Mouse (Mus musculus): ENCODE measurements around the gene Gjc2. TPM values are rescaled to one million over a fixed set of nuclear protein-coding genes. Genes with fewer than 3 reads are reported as not detected.
A peak's percentile ranks its signal among the peaks of the same experiment; 100 is the strongest.

Gene Gjc2
- polyA plus RNA-seq, 1 experiment from 2014 or later: not detected

GRCm38 (mm10) chr11:59163255-59164236 lies 19.5 kb downstream of the Gjc2 start, which contains the start of gene Iba57:
Iba57 (minus strand) TSS chr11:59163739.
- H3K9me3 ChIP-seq: no peaks in the 10 kb centered on the region
- peak within 1 kb of the TSS; percentile 84 for H3K4me3 ChIP-seq
- 3% methylated on average over 68 of the region's 68 CpGs for WGBS
- H3K27me3 ChIP-seq (ENCODE audit: insufficient read depth, poor library complexity, severe bottlenecking): no peaks in the 10 kb centered on the region
- H3K36me3 ChIP-seq: peaks cover 10% of the 10 kb centered on the region; the same call in 1 of the 2 replicates
- DNase-seq (ENCODE audit: low spot score): peak; percentile 100
- peaks cover 36% of the 10 kb centered on the region for H3K4me1 ChIP-seq
- H3K27ac ChIP-seq: peak within 1 kb of the TSS; percentile 99

DNA sequence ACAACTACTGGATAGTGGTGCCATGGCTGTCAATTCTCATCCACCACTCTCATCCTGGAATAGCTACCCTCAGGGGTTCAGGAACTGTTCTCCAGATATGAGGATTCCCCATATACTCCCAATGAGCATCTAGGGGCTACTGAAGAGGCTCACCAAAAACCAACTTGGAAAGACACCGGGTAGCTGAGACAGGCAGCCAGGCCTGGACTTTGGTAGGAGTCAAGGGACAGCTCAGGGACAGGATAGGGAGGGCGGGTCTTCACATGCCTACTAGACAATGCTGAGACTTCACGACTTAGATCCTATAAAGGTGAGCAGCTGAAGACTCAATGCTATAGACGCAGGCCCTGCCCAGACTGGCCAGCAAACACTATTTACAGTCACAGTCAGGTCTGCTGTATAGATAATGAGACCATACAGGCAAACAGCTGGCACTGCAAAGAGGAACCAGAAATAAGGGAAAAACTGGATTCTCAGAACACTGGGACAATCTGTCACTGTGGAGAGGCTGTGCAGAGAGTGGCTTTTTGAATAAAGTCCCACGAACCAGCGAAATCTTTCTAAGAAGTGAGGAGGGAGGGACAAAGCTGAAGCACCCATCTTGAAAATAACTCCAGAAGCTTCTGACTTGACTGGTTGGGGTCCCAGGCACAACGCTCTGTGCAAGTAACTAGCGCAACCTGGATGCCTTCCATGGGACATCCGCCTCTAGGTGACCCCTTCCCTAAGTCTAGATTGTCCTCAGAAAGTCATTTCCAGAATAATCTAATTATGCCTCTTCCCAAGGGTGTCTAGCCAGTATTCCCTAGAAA lies 20.4 kb downstream of the Gjc2 start:
- no peaks in the 10 kb centered on the region for H3K27me3 ChIP-seq (ENCODE audit: insufficient read depth, poor library complexity, severe bottlenecking)
- peaks cover 18% of the 10 kb centered on the region for H3K36me3 ChIP-seq
- peak overlapping the region; percentile 99 for H3K27ac ChIP-seq
- 55% methylated on average over 9 of the region's 9 CpGs for WGBS
- no peaks in the 10 kb centered on the region for H3K9me3 ChIP-seq
- H3K4me3 ChIP-seq: peak overlapping the region; percentile 84
- DNase-seq (ENCODE audit: low spot score): no peak
- H3K4me1 ChIP-seq: peaks cover 36% of the 10 kb centered on the region

DNA sequence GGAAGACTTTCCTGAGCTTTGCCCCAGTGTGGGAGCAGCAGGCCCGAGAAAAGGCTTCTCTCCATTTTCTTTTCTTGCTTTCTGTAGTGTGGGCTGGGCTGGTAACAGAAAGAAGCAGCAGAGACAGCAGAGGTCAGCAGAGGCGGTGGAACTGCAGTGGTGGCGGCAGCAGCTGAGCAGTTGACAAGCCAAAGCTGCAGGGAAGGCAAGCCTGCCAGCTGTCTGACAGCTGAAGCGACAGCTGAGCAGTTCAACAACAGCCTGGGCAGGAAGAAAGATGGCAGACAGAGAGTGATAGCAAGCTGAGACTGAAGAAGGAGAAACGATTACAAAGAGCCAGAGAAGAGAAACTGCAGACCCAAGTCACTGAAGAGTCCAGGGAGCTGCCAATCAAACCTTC lies 21.6 kb downstream of the Gjc2 start:
- 58% methylated on average over 5 of the region's 5 CpGs for WGBS
- peaks cover 29% of the 10 kb centered on the region for H3K36me3 ChIP-seq
- peaks cover 36% of the 10 kb centered on the region for H3K4me1 ChIP-seq
- no peaks in the 10 kb centered on the region for H3K9me3 ChIP-seq
- no peak overlapping the region for H3K4me3 ChIP-seq
- no peaks in the 10 kb centered on the region for H3K27me3 ChIP-seq (ENCODE audit: insufficient read depth, poor library complexity, severe bottlenecking)
- H3K27ac ChIP-seq: no peak overlapping the region
- no peak for DNase-seq (ENCODE audit: low spot score)

- Histone ChIP-seq H3K4me1 (peaks cover 26% of the 10 kb centered on the region), H3K4me3 (no peak overlapping the region), H3K36me3 (peaks cover 40% of the 10 kb centered on the region), H3K27me3 (ENCODE audit: insufficient read depth, poor library complexity, severe bottlenecking) (no peaks in the 10 kb centered on the region), H3K27ac (no peak overlapping the region), H3K9me3 (no peaks in the 10 kb centered on the region)
- no peak for DNase-seq (ENCODE audit: low spot score)
- WGBS: 90% methylated on average over 4 of the region's 4 CpGs
Observed at GRCm38 (mm10) chr11:59159558-59159957, 23.5 kb downstream of the Gjc2 start.

GRCm38 (mm10) chr11:59159099-59159498 lies 23.9 kb downstream of the Gjc2 start:
- H3K4me3 ChIP-seq: no peak overlapping the region
- H3K4me1 ChIP-seq: peaks cover 26% of the 10 kb centered on the region
- peaks cover 40% of the 10 kb centered on the region for H3K36me3 ChIP-seq
- no peak for DNase-seq (ENCODE audit: low spot score)
- no peak overlapping the region for H3K27ac ChIP-seq
- 91% methylated on average over 13 of the region's 13 CpGs for WGBS
- no peaks in the 10 kb centered on the region for H3K27me3 ChIP-seq (ENCODE audit: insufficient read depth, poor library complexity, severe bottlenecking)
- no peaks in the 10 kb centered on the region for H3K9me3 ChIP-seq

DNA sequence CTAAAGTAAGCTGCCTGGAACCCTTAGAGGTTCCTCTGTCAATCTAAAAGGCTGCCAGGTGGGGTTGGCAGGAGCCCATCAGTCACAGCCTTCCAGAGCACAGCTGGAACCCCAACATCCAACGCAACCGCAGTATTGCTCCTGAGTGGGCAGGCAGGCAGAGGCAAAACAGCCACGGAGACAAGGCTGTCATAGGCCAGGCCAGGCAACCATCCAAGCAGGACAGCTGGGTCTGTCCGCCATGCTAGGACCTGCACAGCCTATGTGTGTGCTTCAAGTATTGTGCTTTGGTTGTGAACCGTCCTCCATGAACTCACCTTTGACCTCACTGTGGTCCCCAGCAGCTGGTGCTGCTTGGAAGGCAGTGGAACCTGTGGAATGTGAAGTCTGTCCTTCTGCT lies 27.1 kb downstream of the Gjc2 start:
- WGBS: 86% methylated on average over 5 of the region's 5 CpGs
- no peak for DNase-seq (ENCODE audit: low spot score)
- peaks cover 9% of the 10 kb centered on the region for H3K4me1 ChIP-seq

GRCm38 (mm10) chr11:59154220-59154619 lies 28.8 kb downstream of the Gjc2 start:
- Histone ChIP-seq H3K36me3 (peaks cover 36% of the 10 kb centered on the region), H3K27me3 (ENCODE audit: insufficient read depth, poor library complexity, severe bottlenecking) (no peaks in the 10 kb centered on the region), H3K4me1 (peaks cover 9% of the 10 kb centered on the region), H3K27ac (0 out of 2 replicates have a peak overlapping the region, but pooled peaks have one; percentile 62), H3K9me3 (no peaks in the 10 kb centered on the region), H3K4me3 (no peak overlapping the region)
- DNase-seq (ENCODE audit: low spot score): no peak
- 67% methylated on average over 7 of the region's 7 CpGs for WGBS

More for the DNA sequence above, 27.1 kb downstream of the Gjc2 start:
- no peak overlapping the region for H3K27ac ChIP-seq
- no peaks in the 10 kb centered on the region for H3K27me3 ChIP-seq (ENCODE audit: insufficient read depth, poor library complexity, severe bottlenecking)
- H3K9me3 ChIP-seq: no peaks in the 10 kb centered on the region
- no peak overlapping the region for H3K4me3 ChIP-seq
- H3K36me3 ChIP-seq: peaks cover 38% of the 10 kb centered on the region

GRCm38 (mm10) chr11:59151729-59152128 lies 31.3 kb downstream of the Gjc2 start:
- Histone ChIP-seq H3K27me3 (ENCODE audit: insufficient read depth, poor library complexity, severe bottlenecking) (no peaks in the 10 kb centered on the region), H3K36me3 (peaks cover 14% of the 10 kb centered on the region), H3K9me3 (no peaks in the 10 kb centered on the region), H3K4me1 (peaks cover 9% of the 10 kb centered on the region; the same call in 1 of the 2 replicates), H3K27ac (no peak overlapping the region), H3K4me3 (no peak overlapping the region)
- WGBS: 28% methylated on average over 3 of the region's 3 CpGs
- DNase-seq (ENCODE audit: low spot score): no peak

GRCm38 (mm10) chr11:59149302-59149701 lies 33.7 kb downstream of the Gjc2 start:
- Histone ChIP-seq H3K9me3 (no peaks in the 10 kb centered on the region), H3K36me3 (no peaks in the 10 kb centered on the region), H3K4me3 (no peak overlapping the region), H3K27ac (no peak overlapping the region), H3K4me1 (peaks cover 6% of the 10 kb centered on the region; the same call in 1 of the 2 replicates), H3K27me3 (ENCODE audit: insufficient read depth, poor library complexity, severe bottlenecking) (no peaks in the 10 kb centered on the region)
- WGBS: 65% methylated on average over 3 of the region's 3 CpGs
- DNase-seq (ENCODE audit: low spot score): no peak

DNA sequence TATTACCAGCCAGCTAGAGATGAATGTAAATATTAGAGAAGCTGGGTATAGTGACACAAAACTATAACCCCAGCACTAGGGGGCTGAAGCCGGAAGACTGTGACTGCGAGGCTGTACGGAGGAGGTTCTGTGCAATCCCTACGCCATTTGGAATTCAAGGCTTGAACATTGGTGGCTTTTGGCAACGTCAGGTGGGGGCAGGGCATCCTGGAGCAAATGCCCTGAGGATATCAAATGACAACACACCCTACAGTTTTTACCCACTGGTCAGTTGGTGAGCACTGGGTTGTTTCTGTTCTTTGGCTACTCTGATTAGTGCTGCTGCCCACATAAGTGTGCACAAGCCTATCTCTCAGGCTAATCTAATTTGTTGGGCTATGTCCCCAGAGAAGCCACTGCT lies 40.1 kb downstream of the Gjc2 start:
- H3K36me3 ChIP-seq: no peaks in the 10 kb centered on the region
- peaks cover 4% of the 10 kb centered on the region; the same call in 1 of the 2 replicates for H3K27me3 ChIP-seq (ENCODE audit: insufficient read depth, poor library complexity, severe bottlenecking)
- no peak overlapping the region for H3K27ac ChIP-seq
- peaks cover 34% of the 10 kb centered on the region for H3K4me1 ChIP-seq
- no peak overlapping the region for H3K4me3 ChIP-seq
- WGBS: 78% methylated on average over 5 of the region's 5 CpGs
- H3K9me3 ChIP-seq: no peaks in the 10 kb centered on the region
- DNase-seq (ENCODE audit: low spot score): no peak

DNA sequence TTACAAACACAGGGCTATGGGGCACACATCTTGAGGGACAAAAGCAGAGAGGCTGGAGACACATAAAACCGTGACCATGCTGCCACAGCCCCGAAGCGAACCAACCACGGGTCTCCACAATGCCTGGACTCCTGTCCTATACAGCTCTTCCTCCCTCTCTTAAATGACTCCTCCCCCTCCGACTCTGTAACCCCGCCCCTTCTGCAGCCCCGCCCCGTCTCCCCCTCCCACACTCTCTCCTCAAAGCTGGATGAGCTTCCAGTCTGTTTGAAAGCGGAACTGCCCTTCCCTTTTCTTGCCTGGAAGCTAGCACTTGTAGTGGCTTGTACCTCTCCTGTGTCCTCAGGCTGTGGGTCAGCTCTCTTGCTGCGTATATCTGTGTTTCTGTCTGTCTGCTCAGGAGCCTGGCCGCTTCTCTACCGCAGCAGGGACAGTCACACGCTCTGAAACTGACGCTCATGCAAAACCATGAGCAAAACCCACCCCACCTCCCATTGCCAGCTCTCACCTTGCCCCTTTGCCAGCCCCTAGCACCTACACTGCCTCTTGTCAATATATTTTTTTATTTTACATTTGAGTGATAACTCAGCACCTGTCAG lies 41.1 kb downstream of the Gjc2 start:
- peak; percentile 84 for DNase-seq (ENCODE audit: low spot score)
- Histone ChIP-seq H3K4me3 (peak overlapping the region; percentile 41), H3K36me3 (no peaks in the 10 kb centered on the region), H3K27ac (peak overlapping the region; percentile 59; the same call in 1 of the 2 replicates), H3K27me3 (ENCODE audit: insufficient read depth, poor library complexity, severe bottlenecking) (peaks cover 15% of the 10 kb centered on the region), H3K9me3 (no peaks in the 10 kb centered on the region), H3K4me1 (peaks cover 45% of the 10 kb centered on the region)
- WGBS: 5% methylated on average over 14 of the region's 14 CpGs

Data from heart, embryonic 10.5 days (tissue).